Mouse (Mus musculus): Measurements from ENCODE around the gene Macf1.
"Not testable (repeated sequence)": the region's sequence is repeated elsewhere in the genome, so short reads cannot be mapped to it uniquely, and the experiment has no call there.

DNA sequence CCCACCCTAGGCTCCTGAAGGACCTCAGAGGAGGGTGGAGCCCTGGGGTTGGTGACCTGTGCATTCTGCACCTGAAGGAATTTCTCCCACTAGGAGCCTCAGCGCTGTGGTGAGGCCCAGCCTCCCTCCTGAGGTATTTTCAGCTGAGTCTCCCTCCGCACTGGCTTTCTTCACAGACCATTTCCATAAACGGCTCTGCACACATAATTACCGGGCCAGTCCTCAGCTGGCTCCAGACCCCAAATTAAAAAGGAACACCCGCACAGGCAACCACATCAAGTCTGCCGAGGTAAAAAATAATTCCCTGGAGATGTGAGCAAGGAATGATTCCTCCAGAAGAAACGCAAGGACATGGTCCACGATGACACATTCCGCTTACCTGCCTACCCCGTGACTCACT, 348.9 kb downstream of the Macf1 start:
- TF ChIP-seq CTCF (IDR thresholded peaks at IDR 0.05; ENCODE audit: low read depth, low read length); TAL1 (conservative IDR thresholded peaks at IDR 0.05; ENCODE audit: low read depth, low read length); GATA1 (IDR thresholded peaks at IDR 0.05; ENCODE audit: borderline replicate concordance, low read length): not testable (repeated sequence)
